Mouse (Mus musculus): Measurements from ENCODE around the gene Hspa1a. TPM values are rescaled to one million over a fixed set of nuclear protein-coding genes. Genes with fewer than 3 reads are reported as not detected.
"Not testable (repeated sequence)": the region's sequence is repeated elsewhere in the genome, so short reads cannot be mapped to it uniquely, and the experiment has no call there.

Gene Hspa1a
- polyA plus RNA-seq, 1 experiment from 2014 or later: 2.9 TPM

- H3K9me3 ChIP-seq (ENCODE audit: control insufficient read depth, low read length); ATAC-seq (ENCODE audit: insufficient number of reproducible peaks, insufficient read depth, low FRiP score, low read depth); H3K27me3 ChIP-seq (ENCODE audit: control insufficient read depth, insufficient read depth, low read length): not testable (repeated sequence)
- WGBS: 20% methylated on average over 28 of the region's 32 CpGs
- peak overlapping the region; percentile 74 to 76 for H3K4me3 ChIP-seq (ENCODE audit: control insufficient read depth in 1 of 2, insufficient read depth in 1 of 2, low read depth in 1 of 2, low read length in 2 of 2)
- H3K9ac ChIP-seq (ENCODE audit: low read length): peak overlapping the region; percentile 93
- peak overlapping the region; percentile 95 to 98 for H3K27ac ChIP-seq (replicated peaks in 1 of 2; ENCODE audit: control insufficient read depth in 1 of 2, insufficient read depth in 1 of 2, low read depth in 2 of 2, low read length in 2 of 2)
- H3K36me3 ChIP-seq (ENCODE audit: control insufficient read depth, insufficient read depth, low read length): peaks cover 32% of the 10 kb centered on the region
- peak overlapping the region; percentile 98 for H3K4me2 ChIP-seq (ENCODE audit: low read length)
- H3K4me1 ChIP-seq (ENCODE audit: control insufficient read depth in 2 of 2, insufficient read depth in 2 of 2, low read length in 2 of 2): peaks cover 16 to 48% of the 10 kb centered on the region in 2 experiments
Observed at GRCm38 (mm10) chr17:34999871-35000716, 28.1 kb upstream of the Hspa1a start.

GRCm38 (mm10) chr17:34998526-34999430 is 26.8 kb upstream of the Hspa1a start:
- ATAC-seq (ENCODE audit: insufficient number of reproducible peaks, insufficient read depth, low FRiP score, low read depth): no peak
- peak overlapping the region; percentile 76; the same call in 1 of the 2 replicates for H3K9ac ChIP-seq (ENCODE audit: low read length)
- H3K4me3 ChIP-seq (ENCODE audit: control insufficient read depth in 1 of 2, insufficient read depth in 1 of 2, low read depth in 1 of 2, low read length in 2 of 2): 0 out of 4 replicates have a peak overlapping the region, but pooled peaks of 1 of the 2 experiments have one; percentile 74
- H3K27ac ChIP-seq (replicated peaks in 1 of 2; ENCODE audit: control insufficient read depth in 1 of 2, insufficient read depth in 1 of 2, low read depth in 2 of 2, low read length in 2 of 2): no peak overlapping the region
- H3K4me2 ChIP-seq (ENCODE audit: low read length): peak overlapping the region; percentile 98
- peaks cover 21% of the 10 kb centered on the region for H3K36me3 ChIP-seq (ENCODE audit: control insufficient read depth, insufficient read depth, low read length)
- peaks cover 16 to 48% of the 10 kb centered on the region in 2 experiments for H3K4me1 ChIP-seq (ENCODE audit: control insufficient read depth in 2 of 2, insufficient read depth in 2 of 2, low read length in 2 of 2)
- 92% methylated on average over 15 of the region's 15 CpGs for WGBS
- no peaks in the 10 kb centered on the region for H3K27me3 ChIP-seq (ENCODE audit: control insufficient read depth, insufficient read depth, low read length)
- H3K9me3 ChIP-seq (ENCODE audit: control insufficient read depth, low read length): no peaks in the 10 kb centered on the region

- peak overlapping the region; percentile 16; the same call in 1 of the 2 replicates for H3K9ac ChIP-seq (ENCODE audit: low read length)
- no peaks in the 10 kb centered on the region for H3K27me3 ChIP-seq (ENCODE audit: control insufficient read depth, insufficient read depth, low read length)
- H3K36me3 ChIP-seq (ENCODE audit: control insufficient read depth, insufficient read depth, low read length): peaks cover 16% of the 10 kb centered on the region
- 91% methylated on average over 5 of the region's 5 CpGs for WGBS
- H3K4me3 ChIP-seq (ENCODE audit: control insufficient read depth in 1 of 2, insufficient read depth in 1 of 2, low read depth in 1 of 2, low read length in 2 of 2): no peak overlapping the region
- no peak overlapping the region for H3K27ac ChIP-seq (replicated peaks in 1 of 2; ENCODE audit: control insufficient read depth in 1 of 2, insufficient read depth in 1 of 2, low read depth in 2 of 2, low read length in 2 of 2)
- no peaks in the 10 kb centered on the region for H3K9me3 ChIP-seq (ENCODE audit: control insufficient read depth, low read length)
- no peak for ATAC-seq (ENCODE audit: insufficient number of reproducible peaks, insufficient read depth, low FRiP score, low read depth)
- peak overlapping the region; percentile 13; the same call in 1 of the 2 replicates for H3K4me2 ChIP-seq (ENCODE audit: low read length)
- peaks cover 10 to 34% of the 10 kb centered on the region in 2 experiments for H3K4me1 ChIP-seq (ENCODE audit: control insufficient read depth in 2 of 2, insufficient read depth in 2 of 2, low read length in 2 of 2)
Observed at GRCm38 (mm10) chr17:34997142-34997483, 25.2 kb upstream of the Hspa1a start.

DNA sequence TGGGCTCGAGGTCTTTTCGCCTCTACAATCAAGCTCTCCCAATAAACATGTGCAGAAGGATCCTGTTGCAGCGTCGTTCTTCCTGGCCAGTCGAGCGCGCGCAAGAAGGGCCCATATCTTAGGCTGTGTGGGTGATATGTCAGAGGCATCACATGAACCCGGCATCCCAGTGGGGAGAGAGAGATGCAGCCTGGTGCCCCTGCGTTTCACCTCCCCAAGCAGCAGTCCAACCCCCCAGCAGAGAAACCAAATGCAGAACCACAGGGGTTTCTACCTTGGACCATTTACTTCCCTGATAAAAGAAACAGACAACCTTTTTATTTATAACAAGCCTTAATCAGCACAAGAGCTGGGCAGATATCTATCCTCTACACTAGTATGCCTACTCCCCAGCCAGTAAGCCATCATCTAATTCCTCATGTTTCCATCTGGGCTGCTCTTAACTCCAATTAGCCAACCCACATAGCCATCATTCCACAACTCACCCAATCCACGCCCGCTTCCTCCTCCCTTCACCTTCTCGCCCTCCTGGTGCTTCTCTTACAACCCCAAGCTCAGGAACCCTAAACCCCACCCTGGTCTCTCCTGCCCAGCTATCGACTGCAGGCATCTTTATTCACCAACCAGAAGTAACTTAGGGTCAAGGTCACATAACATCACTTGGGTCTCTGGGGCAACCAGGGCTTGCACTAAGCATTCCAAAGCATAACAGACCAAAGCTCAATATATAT is 24.6 kb upstream of the Hspa1a start:
- Histone ChIP-seq H3K4me1 (ENCODE audit: control insufficient read depth in 2 of 2, insufficient read depth in 2 of 2, low read length in 2 of 2) (peaks cover 9 to 31% of the 10 kb centered on the region in 2 experiments; a peak in 3 of 4 replicates), H3K36me3 (ENCODE audit: control insufficient read depth, insufficient read depth, low read length) (peaks cover 18% of the 10 kb centered on the region), H3K9ac (ENCODE audit: low read length) (no peak overlapping the region), H3K4me2 (ENCODE audit: low read length) (peak overlapping the region; percentile 13; the same call in 1 of the 2 replicates), H3K27me3 (ENCODE audit: control insufficient read depth, insufficient read depth, low read length) (no peaks in the 10 kb centered on the region), H3K4me3 (ENCODE audit: control insufficient read depth in 1 of 2, insufficient read depth in 1 of 2, low read depth in 1 of 2, low read length in 2 of 2) (no peak overlapping the region), H3K27ac (replicated peaks in 1 of 2; ENCODE audit: control insufficient read depth in 1 of 2, insufficient read depth in 1 of 2, low read depth in 2 of 2, low read length in 2 of 2) (no peak overlapping the region), H3K9me3 (ENCODE audit: control insufficient read depth, low read length) (no peaks in the 10 kb centered on the region)
- WGBS: 84% methylated on average over 12 of the region's 14 CpGs
- no peak for ATAC-seq (ENCODE audit: insufficient number of reproducible peaks, insufficient read depth, low FRiP score, low read depth)

- H3K27ac ChIP-seq (replicated peaks in 1 of 2; ENCODE audit: control insufficient read depth in 1 of 2, insufficient read depth in 1 of 2, low read depth in 2 of 2, low read length in 2 of 2); H3K9ac ChIP-seq (ENCODE audit: low read length); H3K4me2 ChIP-seq (ENCODE audit: low read length); ATAC-seq (ENCODE audit: insufficient number of reproducible peaks, insufficient read depth, low FRiP score, low read depth); H3K27me3 ChIP-seq (ENCODE audit: control insufficient read depth, insufficient read depth, low read length); H3K9me3 ChIP-seq (ENCODE audit: control insufficient read depth, low read length); H3K4me3 ChIP-seq (ENCODE audit: control insufficient read depth in 1 of 2, insufficient read depth in 1 of 2, low read depth in 1 of 2, low read length in 2 of 2): not testable (repeated sequence)
- H3K36me3 ChIP-seq (ENCODE audit: control insufficient read depth, insufficient read depth, low read length): peaks cover 25% of the 10 kb centered on the region
- 94% methylated on average over 4 of the region's 4 CpGs for WGBS
- H3K4me1 ChIP-seq (ENCODE audit: control insufficient read depth in 2 of 2, insufficient read depth in 2 of 2, low read length in 2 of 2): peaks cover 9 to 30% of the 10 kb centered on the region in 2 experiments; a peak in 3 of 4 replicates
Observed at GRCm38 (mm10) chr17:34995927-34996326, 24.0 kb upstream of the Hspa1a start.

DNA sequence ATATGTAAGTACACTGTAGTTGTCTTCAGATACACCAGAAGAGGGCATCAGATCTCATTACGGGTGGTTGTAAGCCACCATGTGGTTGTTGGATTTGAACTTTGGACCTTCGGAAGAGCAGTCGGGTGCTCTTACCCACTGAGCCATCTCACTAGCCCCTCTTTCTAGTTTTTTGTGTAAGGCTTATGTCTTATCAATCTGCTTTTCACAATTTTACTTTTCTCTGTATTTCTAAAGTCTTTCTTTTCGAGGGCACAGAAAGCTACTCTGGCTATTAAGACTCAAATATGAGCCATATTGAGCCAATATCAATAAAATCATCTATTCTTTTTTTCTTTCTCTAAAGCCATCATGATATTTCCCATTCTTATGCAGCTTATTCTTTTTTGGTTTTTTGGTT is 23.2 kb upstream of the Hspa1a start:
- H3K4me3 ChIP-seq (ENCODE audit: control insufficient read depth in 1 of 2, insufficient read depth in 1 of 2, low read depth in 1 of 2, low read length in 2 of 2); H3K9me3 ChIP-seq (ENCODE audit: control insufficient read depth, low read length); H3K4me2 ChIP-seq (ENCODE audit: low read length); H3K27ac ChIP-seq (replicated peaks in 1 of 2; ENCODE audit: control insufficient read depth in 1 of 2, insufficient read depth in 1 of 2, low read depth in 2 of 2, low read length in 2 of 2); H3K9ac ChIP-seq (ENCODE audit: low read length); ATAC-seq (ENCODE audit: insufficient number of reproducible peaks, insufficient read depth, low FRiP score, low read depth); H3K27me3 ChIP-seq (ENCODE audit: control insufficient read depth, insufficient read depth, low read length): not testable (repeated sequence)
- H3K4me1 ChIP-seq (ENCODE audit: control insufficient read depth in 2 of 2, insufficient read depth in 2 of 2, low read length in 2 of 2): peaks cover 9 to 30% of the 10 kb centered on the region in 2 experiments; a peak in 3 of 4 replicates
- H3K36me3 ChIP-seq (ENCODE audit: control insufficient read depth, insufficient read depth, low read length): peaks cover 30% of the 10 kb centered on the region
- WGBS: 93% methylated on average over 4 of the region's 4 CpGs

GRCm38 (mm10) chr17:34994751-34995150 is 22.8 kb upstream of the Hspa1a start:
- no peak overlapping the region for H3K9ac ChIP-seq (ENCODE audit: low read length)
- no peak overlapping the region for H3K4me3 ChIP-seq (ENCODE audit: control insufficient read depth in 1 of 2, insufficient read depth in 1 of 2, low read depth in 1 of 2, low read length in 2 of 2)
- no peaks in the 10 kb centered on the region for H3K9me3 ChIP-seq (ENCODE audit: control insufficient read depth, low read length)
- peaks cover 32% of the 10 kb centered on the region for H3K36me3 ChIP-seq (ENCODE audit: control insufficient read depth, insufficient read depth, low read length)
- H3K27me3 ChIP-seq (ENCODE audit: control insufficient read depth, insufficient read depth, low read length): no peaks in the 10 kb centered on the region
- peaks cover 5 to 26% of the 10 kb centered on the region in 2 experiments; a peak in 3 of 4 replicates for H3K4me1 ChIP-seq (ENCODE audit: control insufficient read depth in 2 of 2, insufficient read depth in 2 of 2, low read length in 2 of 2)
- no peak overlapping the region for H3K27ac ChIP-seq (replicated peaks in 1 of 2; ENCODE audit: control insufficient read depth in 1 of 2, insufficient read depth in 1 of 2, low read depth in 2 of 2, low read length in 2 of 2)
- no peak overlapping the region for H3K4me2 ChIP-seq (ENCODE audit: low read length)
- ATAC-seq (ENCODE audit: insufficient number of reproducible peaks, insufficient read depth, low FRiP score, low read depth): no peak

Data from heart, embryonic 14.5 days (tissue).